Mouse (Mus musculus): Measurements from ENCODE around the gene Ckap2l.

Ckap2l gene

DNA sequence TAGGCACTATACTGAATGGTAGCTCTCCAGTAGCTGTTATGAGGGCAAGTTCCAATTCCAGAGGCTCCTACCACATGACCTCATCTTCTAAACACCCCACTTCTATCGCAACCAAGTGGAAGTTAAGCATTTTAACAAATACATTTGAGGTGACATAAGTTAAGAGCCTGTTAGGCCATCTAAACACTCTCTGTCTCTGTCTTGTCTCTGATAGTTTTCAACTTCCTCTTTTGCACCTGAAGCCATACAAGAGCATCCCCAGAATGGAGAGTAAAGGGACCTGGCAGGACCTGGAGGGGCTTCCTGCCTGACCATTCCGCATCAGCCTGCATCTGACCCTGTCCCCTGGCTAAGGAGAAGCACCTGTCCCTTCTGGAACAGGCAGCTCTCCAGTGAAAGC is 62.3 kb downstream of the Ckap2l start:
- no peak for DNase-seq (ENCODE audit: low spot score in 2 of 2)

DNA sequence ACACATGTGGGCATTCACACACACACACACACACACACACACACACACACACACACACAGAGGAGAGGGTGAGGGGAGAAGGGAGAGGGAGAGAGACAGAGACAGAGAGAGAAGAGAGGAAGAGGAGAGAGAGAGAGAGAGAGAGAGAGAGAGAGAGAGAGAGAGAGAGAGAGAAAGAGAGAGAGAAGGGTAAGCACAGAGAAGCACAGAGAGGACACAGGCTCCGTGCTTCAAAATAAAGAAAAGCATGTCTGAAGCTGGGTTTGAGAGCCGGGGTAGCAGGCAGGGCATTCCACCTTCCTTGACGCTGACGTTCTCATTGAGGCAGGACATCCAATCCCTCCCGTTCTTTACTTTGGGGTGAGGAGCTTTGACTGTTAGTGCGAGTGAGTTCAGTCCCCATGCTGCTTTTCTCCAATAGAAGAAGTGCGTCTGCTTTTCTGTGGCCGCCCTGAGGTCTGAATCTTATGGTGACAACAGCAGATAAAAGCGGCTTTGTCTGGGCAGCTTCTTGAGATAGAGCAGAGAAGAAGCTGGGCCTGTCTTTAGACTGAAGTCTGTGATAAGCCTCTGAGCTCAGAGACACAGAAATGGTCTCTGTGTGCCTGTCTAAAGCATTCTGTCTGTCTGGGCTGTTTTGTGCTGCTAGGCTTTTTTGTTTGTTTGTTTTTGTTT is 63.1 kb downstream of the Ckap2l start:
- DNase-seq (ENCODE audit: low spot score in 2 of 2), result no peak

DNA sequence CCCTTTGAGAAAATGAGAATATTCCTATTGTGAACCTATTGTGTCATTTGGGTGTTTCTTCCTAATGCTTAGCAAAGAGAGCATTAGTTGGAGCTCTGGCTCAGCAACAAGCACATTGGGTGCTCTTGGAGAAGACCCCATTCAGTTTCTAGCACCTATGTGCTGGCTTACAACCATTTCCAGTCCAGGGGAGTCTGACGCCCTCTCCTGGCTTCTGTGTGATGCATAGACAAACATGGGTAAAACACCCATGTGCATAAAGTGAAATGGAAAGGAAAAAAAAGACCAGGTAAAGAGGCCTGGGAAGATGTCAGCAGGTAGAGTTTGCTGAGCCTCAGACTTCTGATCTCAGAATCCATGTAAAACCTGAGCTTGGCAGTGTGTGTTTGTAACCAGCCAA is 63.8 kb downstream of the Ckap2l start:
- no peak for DNase-seq (ENCODE audit: low spot score in 2 of 2)

DNA sequence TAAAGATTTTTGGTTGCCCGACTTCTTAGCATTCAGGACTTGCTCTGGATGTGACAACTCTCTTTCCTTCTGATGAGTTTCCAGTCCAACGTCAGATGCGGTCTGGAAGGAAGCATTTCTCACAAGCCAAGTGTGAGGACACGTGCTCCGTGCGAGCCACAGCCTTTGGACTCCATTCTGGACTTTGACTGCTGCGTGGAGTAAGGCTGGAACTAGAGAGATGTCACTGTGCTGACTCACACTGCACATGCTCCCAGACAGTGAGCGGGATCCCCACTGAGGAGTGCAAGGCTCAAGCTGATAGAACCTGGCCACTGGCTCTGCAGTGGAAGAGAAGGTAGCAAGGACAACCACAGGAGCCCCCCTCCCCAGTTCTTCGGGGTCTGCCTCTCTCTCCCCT is 64.5 kb downstream of the Ckap2l start:
- no peak for DNase-seq (ENCODE audit: low spot score in 2 of 2)

DNA sequence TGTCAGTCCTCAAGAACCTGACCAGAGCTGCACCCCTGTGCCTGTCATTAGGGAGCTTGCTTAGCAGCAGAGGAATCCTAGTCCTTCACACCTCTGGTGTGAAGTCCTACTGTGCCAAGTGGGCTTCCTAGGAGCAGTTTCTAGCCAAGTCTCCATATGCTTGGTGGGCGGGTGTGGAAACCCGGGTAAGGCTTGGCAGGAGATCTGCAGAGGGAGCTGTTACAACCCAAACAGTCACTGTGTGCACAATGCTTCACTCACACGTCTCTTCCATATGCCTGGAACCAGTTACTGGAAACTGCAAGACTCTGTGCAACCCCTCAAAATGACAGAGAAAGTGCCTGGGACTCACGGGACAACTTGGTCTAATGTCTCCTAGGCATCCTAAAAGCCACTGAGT is 65.0 kb downstream of the Ckap2l start:
- DNase-seq (ENCODE audit: low spot score in 2 of 2), result peak; percentile 80 to 92

DNA sequence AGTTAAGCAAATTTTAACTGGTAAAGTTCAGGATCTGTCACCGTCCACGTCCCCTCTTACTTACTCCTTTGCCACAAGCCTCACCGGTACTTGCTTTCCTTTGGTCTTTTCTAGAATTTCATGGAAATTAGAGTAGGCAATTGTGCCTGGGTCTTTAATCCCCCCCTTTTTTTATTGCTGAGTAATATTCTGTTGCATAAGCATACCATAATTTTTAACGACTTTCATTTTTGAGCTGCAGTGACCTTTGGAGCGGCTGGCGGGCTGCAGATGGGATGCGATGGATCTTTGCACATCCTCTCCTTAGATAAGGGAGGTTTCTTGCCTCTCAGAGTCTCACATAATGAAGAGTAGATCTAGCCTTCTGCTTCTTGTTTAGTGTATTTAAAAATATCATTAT is 67.7 kb downstream of the Ckap2l start:
- no peak for DNase-seq (ENCODE audit: low spot score in 2 of 2)

DNA sequence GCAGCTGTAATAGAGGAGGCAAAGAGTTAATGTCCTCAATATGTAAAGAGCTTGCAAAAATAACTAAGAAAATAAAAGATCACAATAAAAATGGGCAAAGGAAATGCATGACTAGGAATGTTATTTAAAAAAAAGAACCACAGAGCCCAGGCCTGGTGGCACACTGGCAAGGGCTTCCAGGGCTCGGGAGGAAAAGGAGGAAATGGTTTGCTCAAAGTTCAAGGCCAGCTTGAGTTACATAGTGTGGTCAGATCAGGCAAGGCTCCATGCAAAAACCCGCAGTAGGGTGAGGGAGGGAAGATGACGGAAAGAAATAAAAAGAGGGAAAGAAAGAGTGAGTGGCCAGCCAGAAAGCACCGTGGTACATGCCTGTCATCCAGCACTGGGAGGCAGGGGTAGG is 68.4 kb downstream of the Ckap2l start:
- DNase-seq (ENCODE audit: low spot score in 2 of 2), result no peak

DNA sequence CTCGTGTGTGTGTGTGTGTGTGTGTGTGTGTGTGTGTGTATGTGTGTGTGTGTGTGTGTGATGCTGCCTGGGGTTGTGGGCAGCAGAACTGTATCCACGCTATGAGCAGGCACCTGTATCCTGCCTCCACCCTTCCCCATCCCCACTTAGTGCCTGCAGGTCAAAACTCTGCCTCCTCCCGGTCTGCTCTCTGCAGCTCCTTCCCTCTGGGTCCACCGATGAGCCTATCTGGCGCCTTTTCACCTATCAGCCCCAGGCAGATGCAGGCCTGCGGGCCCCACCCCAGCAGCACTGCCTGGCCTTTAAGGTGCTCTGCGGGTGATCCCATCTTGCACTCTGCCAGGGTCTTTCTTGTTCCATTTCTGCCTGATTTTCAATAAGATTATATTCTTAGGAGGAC is 69.3 kb downstream of the Ckap2l start:
- no peak for DNase-seq (ENCODE audit: low spot score in 2 of 2)

DNA sequence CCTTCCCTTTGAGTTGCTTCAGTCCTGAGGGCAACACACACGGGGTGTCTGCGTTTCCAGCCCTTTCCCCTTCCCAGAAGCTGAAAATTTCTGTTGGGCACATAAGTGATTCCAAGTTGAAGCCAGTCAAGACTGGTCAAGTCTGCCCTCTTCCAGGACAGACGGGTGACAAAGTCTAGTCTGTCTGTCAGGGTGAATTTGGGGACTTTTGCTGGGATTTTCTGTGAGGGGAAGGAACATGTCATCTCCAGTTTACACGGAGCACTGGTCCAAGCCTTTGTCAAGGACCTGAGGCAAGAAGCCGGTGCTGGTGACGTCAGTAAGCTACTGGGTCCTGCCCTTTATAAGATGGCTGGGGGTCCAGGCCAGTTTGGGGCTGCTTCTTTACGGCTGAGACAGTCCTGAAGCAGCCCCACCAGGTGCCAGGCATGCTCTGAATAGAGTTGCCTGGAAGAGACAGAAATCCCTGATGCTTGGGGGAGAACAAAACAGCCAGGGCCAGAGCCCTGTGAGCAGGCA is 69.9 kb downstream of the Ckap2l start:
- DNase-seq (ENCODE audit: low spot score in 2 of 2), result no peak

DNA sequence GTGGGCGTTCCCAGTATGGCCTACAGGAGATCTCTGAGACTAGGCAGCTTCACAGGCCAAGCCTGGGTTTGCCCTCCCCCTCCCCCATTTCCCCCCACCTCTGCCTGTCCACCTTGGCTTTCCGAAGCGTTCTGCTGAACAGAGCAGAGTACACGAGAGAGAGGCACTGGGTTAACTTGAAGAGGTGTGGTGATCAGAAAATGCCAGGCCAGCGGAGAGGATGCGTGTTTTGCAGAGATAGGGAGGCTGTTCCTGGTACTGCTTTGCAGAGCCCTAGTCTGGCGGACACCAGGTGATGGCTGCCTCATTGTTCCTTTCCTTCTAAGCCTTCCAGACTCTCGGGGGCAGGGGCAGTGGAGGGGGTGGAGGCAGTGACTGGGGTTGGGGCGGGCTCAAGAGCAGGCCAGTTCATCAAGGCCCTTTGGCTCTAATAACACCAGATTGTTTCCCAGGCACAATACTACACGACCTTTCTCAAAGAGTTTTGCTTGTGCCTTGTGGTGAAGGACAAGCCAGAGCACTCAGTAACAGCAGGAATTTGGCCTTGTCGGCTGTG is 70.6 kb downstream of the Ckap2l start:
- DNase-seq (ENCODE audit: low spot score in 2 of 2), result no peak

DNA sequence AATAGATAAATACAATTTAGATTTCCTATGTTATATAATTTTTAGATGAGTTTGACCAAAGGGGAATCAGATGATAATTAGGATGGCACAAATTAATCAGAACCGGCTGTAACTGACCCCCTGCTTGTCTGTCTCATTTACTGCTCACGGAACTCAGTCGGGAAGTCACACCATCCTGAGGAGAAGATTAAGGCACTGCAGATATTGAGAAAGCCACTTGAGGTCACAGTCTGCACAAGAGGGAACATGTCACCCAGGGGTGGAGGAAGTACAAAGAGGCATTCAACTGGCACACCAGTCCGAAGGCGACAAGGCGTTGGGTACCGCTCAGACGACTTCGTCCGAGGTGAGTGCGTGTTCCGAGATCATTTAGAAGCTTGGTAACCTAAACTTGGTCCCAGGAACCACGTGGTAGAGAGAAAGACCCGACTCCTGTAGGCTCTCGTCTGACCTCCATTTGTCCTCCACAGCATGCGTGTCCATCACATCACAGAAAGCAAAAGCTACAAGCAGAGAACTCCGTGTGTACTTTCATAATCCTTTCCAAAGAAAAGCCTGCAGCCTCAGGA is 71.7 kb downstream of the Ckap2l start:
- no peak for DNase-seq (ENCODE audit: low spot score in 2 of 2)

DNA sequence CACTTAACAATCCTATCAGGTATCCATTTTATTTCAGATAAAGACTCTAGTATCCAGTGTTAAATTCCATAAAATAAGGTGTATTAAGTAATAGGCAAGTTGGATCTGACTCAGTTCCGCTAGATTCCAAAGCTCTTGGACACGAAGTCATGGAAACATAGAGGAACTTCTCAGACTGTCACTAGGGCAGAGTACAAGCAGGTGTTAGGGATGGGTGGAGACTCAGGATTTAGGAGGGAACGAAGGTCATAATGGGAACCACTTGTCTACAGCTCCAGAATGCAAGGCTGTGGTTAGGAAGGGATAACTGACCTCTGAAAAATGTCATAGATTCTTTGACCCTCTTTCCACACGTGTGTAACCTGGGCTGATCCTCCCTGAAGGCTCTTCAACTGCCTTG is 72.8 kb downstream of the Ckap2l start:
- DNase-seq (ENCODE audit: low spot score in 2 of 2), result no peak

DNA sequence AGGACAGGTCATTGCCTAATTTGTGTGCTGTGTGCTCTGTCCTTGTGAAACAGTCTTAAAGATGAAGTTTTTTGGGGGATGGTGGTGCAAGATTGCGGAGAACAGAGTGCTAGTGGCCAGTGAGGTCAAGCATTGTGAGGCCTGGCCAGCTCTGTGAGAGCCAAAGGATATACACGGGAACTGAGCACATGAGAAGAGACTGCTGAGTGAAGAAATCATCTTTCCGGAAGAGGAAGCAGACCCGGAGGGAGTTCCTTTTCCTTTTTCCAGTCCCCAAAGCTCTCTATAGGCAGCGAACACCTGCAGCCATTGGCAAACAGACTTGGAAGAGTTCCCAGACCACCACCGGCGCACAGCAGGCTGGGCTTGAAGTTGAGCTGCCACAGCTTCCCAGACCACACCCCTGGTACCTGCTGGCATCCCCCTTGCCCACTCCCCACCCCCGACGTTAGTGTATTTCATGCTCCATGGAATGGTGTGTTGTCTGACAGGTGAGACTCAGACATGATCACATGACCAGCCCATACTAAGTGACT is 75.8 kb downstream of the Ckap2l start:
- DNase-seq (ENCODE audit: low spot score in 2 of 2), result no peak

DNA sequence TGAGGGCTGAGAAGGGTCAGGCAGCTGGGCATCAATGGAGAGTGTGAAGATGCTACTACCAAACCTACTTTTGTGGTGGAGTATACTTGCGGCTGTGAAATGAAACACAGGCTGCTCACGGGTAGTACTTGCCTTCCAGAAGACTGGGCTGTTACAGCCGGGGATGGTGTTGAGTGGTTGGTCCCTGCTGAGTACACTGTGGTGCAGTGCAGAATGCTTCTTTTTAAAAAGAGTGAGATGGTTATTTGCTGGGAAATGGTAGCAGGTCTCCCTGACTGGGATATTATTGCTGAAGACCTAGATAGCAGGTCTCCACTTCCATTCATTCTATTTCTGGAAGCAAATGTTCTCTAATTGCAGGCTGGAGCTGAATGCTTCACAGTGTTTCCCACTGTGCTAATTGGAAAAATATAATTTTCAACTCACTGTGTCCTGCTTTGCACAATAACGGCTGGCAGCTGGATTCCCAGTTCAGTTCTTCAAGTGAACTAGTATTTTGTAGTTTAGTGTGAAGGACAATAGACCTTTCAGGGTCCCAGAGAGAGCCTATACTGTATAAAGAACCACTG is 78.4 kb downstream of the Ckap2l start:
- no peak for DNase-seq (ENCODE audit: low spot score in 2 of 2)

All from left cerebral cortex, adult 9 months (tissue).